Mouse (Mus musculus): ENCODE measurements around the gene Pdzd2. TPM values are rescaled to one million over a fixed set of nuclear protein-coding genes. Genes with fewer than 3 reads are reported as not detected.

Pdzd2 gene
- polyA plus RNA-seq, 1 experiment from 2014 or later: 13.7 TPM

DNA sequence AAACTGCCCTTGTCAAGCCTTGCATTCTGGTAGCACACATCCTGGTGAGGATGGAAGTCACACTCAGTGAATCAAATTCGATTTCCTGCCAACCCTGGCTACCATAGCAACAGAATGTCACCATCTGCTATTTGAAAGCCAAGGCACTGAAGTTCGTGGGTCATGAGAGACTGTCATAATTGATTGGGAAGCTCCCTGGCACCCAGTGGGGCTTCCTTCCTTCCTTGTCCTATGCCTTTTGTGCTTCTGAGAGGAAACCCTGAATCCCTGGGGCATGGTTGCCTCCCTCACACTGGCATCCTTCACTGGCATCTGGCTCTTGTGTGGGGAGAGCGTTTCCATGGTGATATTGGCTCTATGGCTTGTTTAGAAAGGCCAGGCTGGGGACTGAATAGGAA lies 373.7 kb downstream of the Pdzd2 start:
- WGBS: 37% methylated on average over 3 of the region's 3 CpGs
- Histone ChIP-seq H3K4me1 (no peaks in the 10 kb centered on the region), H3K9ac (no peak overlapping the region), H3K9me3 (no peaks in the 10 kb centered on the region), H3K27me3 (no peaks in the 10 kb centered on the region), H3K36me3 (no peaks in the 10 kb centered on the region), H3K4me3 (no peak overlapping the region), H3K4me2 (replicated peaks) (no peak overlapping the region), H3K27ac (no peak overlapping the region)
- ATAC-seq (ENCODE audit: insufficient number of reproducible peaks, insufficient read depth, low FRiP score, low TSS enrichment): no peak

DNA sequence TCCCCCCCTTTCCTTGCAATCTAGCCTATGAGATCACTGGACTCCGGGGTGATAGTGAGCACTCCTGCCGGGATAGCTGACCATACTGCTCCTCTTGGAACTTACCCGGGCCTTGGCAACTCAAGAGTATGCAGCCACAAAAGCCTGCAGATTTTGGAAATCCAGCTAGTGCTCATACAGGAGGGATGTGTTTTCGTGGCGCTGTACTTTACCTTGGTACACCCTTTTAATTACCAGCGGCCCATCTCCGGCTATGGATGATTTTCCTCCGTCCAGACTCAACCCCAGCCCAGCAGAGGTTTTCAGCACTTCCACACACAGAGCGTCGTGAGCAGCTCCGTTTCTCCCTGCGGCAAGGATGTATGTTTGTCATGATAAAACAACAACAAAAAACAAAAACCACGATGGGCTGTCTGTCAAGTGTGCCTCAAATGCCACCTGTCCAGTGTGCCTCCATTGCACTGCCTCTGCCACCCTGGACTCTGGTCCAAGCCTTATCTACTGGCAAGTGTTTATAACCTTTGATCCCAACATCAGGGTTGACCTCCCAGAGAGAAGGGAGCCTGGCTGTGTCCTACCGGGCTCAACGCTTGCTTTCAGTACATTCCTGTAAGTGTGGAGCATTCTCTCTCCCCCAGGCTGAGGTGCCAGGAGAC lies 374.2 kb downstream of the Pdzd2 start:
- no peak for ATAC-seq (ENCODE audit: insufficient number of reproducible peaks, insufficient read depth, low FRiP score, low TSS enrichment)
- Histone ChIP-seq H3K4me3 (no peak overlapping the region), H3K9me3 (no peaks in the 10 kb centered on the region), H3K4me2 (replicated peaks) (no peak overlapping the region), H3K27me3 (no peaks in the 10 kb centered on the region), H3K4me1 (no peaks in the 10 kb centered on the region), H3K9ac (no peak overlapping the region), H3K36me3 (no peaks in the 10 kb centered on the region), H3K27ac (no peak overlapping the region)
- 76% methylated on average over 15 of the region's 15 CpGs for WGBS

- H3K36me3 ChIP-seq: no peaks in the 10 kb centered on the region
Observed at GRCm38 (mm10) chr15:12364096-12364495, 375.6 kb downstream of the Pdzd2 start.

DNA sequence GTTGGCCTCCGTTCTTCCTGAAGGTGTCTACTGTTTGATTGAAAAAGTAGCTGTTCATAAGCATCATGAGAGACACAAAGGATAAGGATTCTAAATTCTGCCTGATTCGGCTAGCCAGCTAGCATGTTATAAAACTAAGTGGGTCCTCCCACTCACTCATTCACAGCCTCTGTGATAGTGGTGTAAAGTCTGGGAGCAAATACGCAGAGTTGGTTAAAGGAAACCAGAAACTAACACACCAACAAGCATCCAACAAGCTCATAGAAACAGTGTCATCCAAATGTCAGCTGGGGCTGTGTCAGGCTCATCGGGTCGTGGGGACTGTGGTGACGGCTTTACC lies 377.1 kb downstream of the Pdzd2 start:
- Histone ChIP-seq H3K27ac (no peak overlapping the region), H3K27me3 (no peaks in the 10 kb centered on the region), H3K9me3 (no peaks in the 10 kb centered on the region), H3K4me1 (no peaks in the 10 kb centered on the region), H3K9ac (no peak overlapping the region), H3K4me2 (replicated peaks) (no peak overlapping the region), H3K36me3 (no peaks in the 10 kb centered on the region), H3K4me3 (no peak overlapping the region)
- ATAC-seq (ENCODE audit: insufficient number of reproducible peaks, insufficient read depth, low FRiP score, low TSS enrichment): no peak
- WGBS: 88% methylated on average over 6 of the region's 6 CpGs

More at GRCm38 (mm10) chr15:12364096-12364495, 375.6 kb downstream of the Pdzd2 start:
- ATAC-seq (ENCODE audit: insufficient number of reproducible peaks, insufficient read depth, low FRiP score, low TSS enrichment): no peak
- H3K9ac ChIP-seq: no peak overlapping the region
- no peak overlapping the region for H3K27ac ChIP-seq
- no peaks in the 10 kb centered on the region for H3K27me3 ChIP-seq
- H3K4me1 ChIP-seq: no peaks in the 10 kb centered on the region
- H3K9me3 ChIP-seq: no peaks in the 10 kb centered on the region
- H3K4me2 ChIP-seq (replicated peaks): no peak overlapping the region
- 88% methylated on average over 4 of the region's 4 CpGs for WGBS
- no peak overlapping the region for H3K4me3 ChIP-seq

DNA sequence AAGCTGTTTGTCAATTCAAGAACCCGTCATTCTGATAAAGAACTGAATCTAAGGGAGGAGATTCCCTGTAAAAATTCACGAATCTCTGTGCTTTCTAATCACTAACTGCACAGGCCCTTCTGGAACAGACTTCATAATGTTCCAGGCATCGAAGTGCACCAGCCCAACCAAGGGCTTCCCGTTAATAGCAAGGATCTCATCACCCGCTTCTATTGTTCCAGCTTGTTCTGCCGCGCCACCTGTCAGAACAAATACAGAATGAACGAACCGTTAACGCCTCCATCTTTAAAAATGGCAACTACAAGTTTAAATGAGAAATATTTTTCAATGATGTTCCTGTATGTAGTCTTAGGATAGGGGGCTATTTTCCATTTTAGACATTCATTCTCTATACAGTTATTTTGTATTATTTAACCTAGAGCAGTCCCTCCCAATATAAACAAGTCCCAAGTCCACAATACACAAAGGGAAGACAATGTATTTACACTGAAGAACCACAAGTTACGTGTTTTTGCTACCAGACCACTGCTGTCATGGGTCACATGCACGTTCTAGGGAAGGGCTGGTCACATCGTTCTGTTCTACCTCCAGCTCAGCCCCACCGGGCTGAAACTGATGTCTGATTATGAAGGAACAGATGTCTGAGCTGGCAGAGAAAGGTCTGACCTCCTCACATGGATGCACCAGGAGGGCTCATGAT lies 377.6 kb downstream of the Pdzd2 start:
- Histone ChIP-seq H3K4me3 (no peak overlapping the region), H3K27ac (no peak overlapping the region), H3K36me3 (no peaks in the 10 kb centered on the region; the same call in 1 of the 2 replicates), H3K9me3 (no peaks in the 10 kb centered on the region), H3K4me1 (no peaks in the 10 kb centered on the region), H3K27me3 (no peaks in the 10 kb centered on the region), H3K9ac (no peak overlapping the region), H3K4me2 (replicated peaks) (no peak overlapping the region)
- 92% methylated on average over 14 of the region's 14 CpGs for WGBS
- no peak for ATAC-seq (ENCODE audit: insufficient number of reproducible peaks, insufficient read depth, low FRiP score, low TSS enrichment)

GRCm38 (mm10) chr15:12360519-12361212 lies 379.1 kb downstream of the Pdzd2 start:
- Histone ChIP-seq H3K27ac (no peak overlapping the region), H3K9ac (no peak overlapping the region), H3K9me3 (no peaks in the 10 kb centered on the region), H3K4me2 (replicated peaks) (no peak overlapping the region), H3K4me3 (no peak overlapping the region), H3K4me1 (no peaks in the 10 kb centered on the region), H3K36me3 (peaks cover 5% of the 10 kb centered on the region), H3K27me3 (no peaks in the 10 kb centered on the region)
- ATAC-seq (ENCODE audit: insufficient number of reproducible peaks, insufficient read depth, low FRiP score, low TSS enrichment): no peak
- WGBS: 78% methylated on average over 19 of the region's 19 CpGs

DNA sequence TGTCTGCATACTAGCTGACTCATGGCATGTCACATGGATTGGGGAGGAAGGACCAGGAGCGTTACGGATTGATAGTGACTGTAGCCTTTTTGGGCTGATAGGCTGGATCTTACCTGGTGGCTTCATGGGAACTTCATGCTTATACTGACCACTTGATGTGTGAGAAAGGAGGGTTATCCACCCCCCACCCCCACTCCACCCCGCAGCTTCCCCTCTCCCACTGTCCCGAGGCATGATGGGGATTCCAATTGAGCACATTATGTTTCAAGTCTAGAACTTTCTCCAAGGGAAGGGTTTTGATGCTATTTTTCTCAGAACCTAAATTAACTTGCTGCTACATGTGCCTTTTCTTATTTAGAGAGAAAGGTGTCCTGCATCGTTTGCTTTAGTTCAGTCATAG lies 381.3 kb downstream of the Pdzd2 start:
- H3K4me2 ChIP-seq (replicated peaks): no peak overlapping the region
- no peak overlapping the region for H3K9ac ChIP-seq
- H3K9me3 ChIP-seq: no peaks in the 10 kb centered on the region
- H3K4me1 ChIP-seq: no peaks in the 10 kb centered on the region
- WGBS: 94% methylated on average over 5 of the region's 5 CpGs
- ATAC-seq (ENCODE audit: insufficient number of reproducible peaks, insufficient read depth, low FRiP score, low TSS enrichment): no peak
- H3K36me3 ChIP-seq: peaks cover 16% of the 10 kb centered on the region
- H3K4me3 ChIP-seq: no peak overlapping the region
- H3K27ac ChIP-seq: no peak overlapping the region
- H3K27me3 ChIP-seq: no peaks in the 10 kb centered on the region

DNA sequence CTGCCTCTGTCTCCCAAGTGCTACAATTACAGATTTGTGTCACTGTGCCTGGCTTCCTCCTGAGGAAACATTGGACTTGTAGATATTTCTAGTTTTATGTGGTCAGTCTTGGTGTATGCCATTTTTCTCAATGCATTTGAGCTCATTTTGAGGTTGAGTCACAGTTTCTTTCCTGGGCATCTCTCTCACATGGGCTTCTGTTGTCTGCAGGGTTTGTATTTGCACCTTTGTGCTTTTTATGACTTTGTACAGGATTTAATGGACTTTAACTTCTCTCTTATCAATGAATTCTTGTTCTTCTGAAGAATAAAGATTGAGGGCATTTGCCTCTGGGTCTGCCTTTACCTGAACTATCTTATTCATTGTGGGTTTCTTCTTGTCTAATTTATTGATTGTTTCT lies 382.3 kb downstream of the Pdzd2 start:
- H3K27me3 ChIP-seq: no peaks in the 10 kb centered on the region
- no peak overlapping the region for H3K4me3 ChIP-seq
- no peak overlapping the region for H3K27ac ChIP-seq
- no peak for ATAC-seq (ENCODE audit: insufficient number of reproducible peaks, insufficient read depth, low FRiP score, low TSS enrichment)
- no peaks in the 10 kb centered on the region for H3K4me1 ChIP-seq
- H3K9me3 ChIP-seq: no peaks in the 10 kb centered on the region
- H3K4me2 ChIP-seq (replicated peaks): no peak overlapping the region
- no peak overlapping the region for H3K9ac ChIP-seq
- peaks cover 22% of the 10 kb centered on the region for H3K36me3 ChIP-seq

DNA sequence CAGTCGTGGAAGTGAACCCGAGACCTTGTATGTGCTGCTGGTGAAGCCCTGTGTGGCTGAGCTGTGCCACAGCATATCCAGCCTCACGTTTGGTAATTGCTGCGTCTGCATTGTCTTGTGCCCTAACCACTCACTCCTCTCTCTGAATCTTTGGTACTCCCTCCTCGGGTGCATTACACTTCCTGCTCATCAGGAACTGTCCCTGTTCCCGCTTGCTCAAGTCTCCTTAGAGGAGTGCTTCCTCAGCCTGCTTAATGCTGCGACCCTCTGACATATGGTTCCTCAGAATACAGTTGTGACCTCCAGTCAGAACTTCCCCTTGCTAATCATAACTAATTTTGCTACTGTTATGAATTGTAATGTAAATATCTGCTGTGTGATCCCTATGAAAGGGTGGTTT lies 383.8 kb downstream of the Pdzd2 start:
- H3K9ac ChIP-seq: no peak overlapping the region
- no peaks in the 10 kb centered on the region for H3K9me3 ChIP-seq
- 81% methylated on average over 7 of the region's 7 CpGs for WGBS
- H3K4me3 ChIP-seq: no peak overlapping the region
- no peak overlapping the region for H3K4me2 ChIP-seq (replicated peaks)
- ATAC-seq (ENCODE audit: insufficient number of reproducible peaks, insufficient read depth, low FRiP score, low TSS enrichment): no peak
- H3K27ac ChIP-seq: no peak overlapping the region
- peaks cover 35% of the 10 kb centered on the region for H3K36me3 ChIP-seq
- no peaks in the 10 kb centered on the region for H3K4me1 ChIP-seq
- no peaks in the 10 kb centered on the region for H3K27me3 ChIP-seq

DNA sequence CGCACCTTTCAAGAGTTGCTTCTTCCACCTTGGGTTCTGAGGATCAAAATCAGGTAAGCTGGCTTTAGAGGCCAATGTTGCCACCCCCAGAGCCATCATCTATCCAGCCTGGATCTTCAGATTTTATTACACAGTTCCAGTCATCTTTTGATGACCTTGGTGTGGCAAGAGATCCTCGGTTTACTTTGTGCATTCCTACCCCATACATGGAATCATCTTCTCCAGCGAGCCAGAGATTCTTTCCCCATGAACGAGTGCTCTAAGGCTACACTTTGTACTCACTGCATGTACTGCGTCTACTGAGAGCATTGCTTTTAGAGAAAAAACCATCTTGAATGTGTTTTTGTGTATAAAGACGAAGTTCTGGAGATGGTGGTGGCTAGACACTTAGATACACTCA lies 384.5 kb downstream of the Pdzd2 start:
- WGBS: 89% methylated on average over 6 of the region's 6 CpGs
- no peak for ATAC-seq (ENCODE audit: insufficient number of reproducible peaks, insufficient read depth, low FRiP score, low TSS enrichment)
- H3K4me3 ChIP-seq: no peak overlapping the region
- no peaks in the 10 kb centered on the region for H3K9me3 ChIP-seq
- H3K27ac ChIP-seq: no peak overlapping the region
- H3K4me1 ChIP-seq: no peaks in the 10 kb centered on the region
- H3K4me2 ChIP-seq (replicated peaks): no peak overlapping the region
- peaks cover 35% of the 10 kb centered on the region for H3K36me3 ChIP-seq
- no peaks in the 10 kb centered on the region for H3K27me3 ChIP-seq
- no peak overlapping the region for H3K9ac ChIP-seq

GRCm38 (mm10) chr15:12354281-12354810 lies 385.4 kb downstream of the Pdzd2 start:
- no peaks in the 10 kb centered on the region for H3K4me1 ChIP-seq
- WGBS: 95% methylated on average over 2 of the region's 2 CpGs
- H3K9me3 ChIP-seq: no peaks in the 10 kb centered on the region
- no peak overlapping the region for H3K27ac ChIP-seq
- ATAC-seq (ENCODE audit: insufficient number of reproducible peaks, insufficient read depth, low FRiP score, low TSS enrichment): no peak
- no peak overlapping the region for H3K4me2 ChIP-seq (replicated peaks)
- no peak overlapping the region for H3K9ac ChIP-seq
- no peak overlapping the region for H3K4me3 ChIP-seq
- peaks cover 35% of the 10 kb centered on the region for H3K36me3 ChIP-seq
- no peaks in the 10 kb centered on the region for H3K27me3 ChIP-seq

DNA sequence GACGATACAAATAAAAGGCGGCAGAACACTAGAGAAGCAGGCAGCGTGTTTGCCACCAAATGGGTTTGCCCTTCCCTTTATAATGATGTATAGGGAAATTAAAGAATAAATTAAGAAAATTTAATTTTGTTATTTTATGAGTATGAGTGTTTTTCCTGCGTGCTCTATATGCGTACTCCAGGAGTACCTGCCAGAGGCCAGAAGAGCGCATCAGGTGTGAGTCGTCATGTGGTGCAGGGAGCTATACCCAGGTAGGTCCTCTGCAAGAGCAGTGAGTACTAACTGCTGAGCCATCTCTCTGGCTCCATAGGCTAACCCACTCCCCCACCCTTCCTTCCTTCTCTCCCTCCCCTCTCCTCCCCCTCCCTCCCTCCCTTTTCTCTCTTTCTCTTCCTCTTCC lies 388.3 kb downstream of the Pdzd2 start:
- H3K9me3 ChIP-seq: no peaks in the 10 kb centered on the region
- peaks cover 34% of the 10 kb centered on the region for H3K36me3 ChIP-seq
- H3K9ac ChIP-seq: no peak overlapping the region
- 96% methylated on average over 7 of the region's 7 CpGs for WGBS
- H3K4me2 ChIP-seq (replicated peaks): no peak overlapping the region
- ATAC-seq (ENCODE audit: insufficient number of reproducible peaks, insufficient read depth, low FRiP score, low TSS enrichment): no peak
- no peak overlapping the region for H3K4me3 ChIP-seq
- no peaks in the 10 kb centered on the region for H3K4me1 ChIP-seq
- H3K27ac ChIP-seq: no peak overlapping the region
- H3K27me3 ChIP-seq: no peaks in the 10 kb centered on the region

Measured in embryonic facial prominence, embryonic 12.5 days (tissue).